Comparison of ENCODE assay signal across 11 mouse cellular contexts in the genomic region with DNA sequence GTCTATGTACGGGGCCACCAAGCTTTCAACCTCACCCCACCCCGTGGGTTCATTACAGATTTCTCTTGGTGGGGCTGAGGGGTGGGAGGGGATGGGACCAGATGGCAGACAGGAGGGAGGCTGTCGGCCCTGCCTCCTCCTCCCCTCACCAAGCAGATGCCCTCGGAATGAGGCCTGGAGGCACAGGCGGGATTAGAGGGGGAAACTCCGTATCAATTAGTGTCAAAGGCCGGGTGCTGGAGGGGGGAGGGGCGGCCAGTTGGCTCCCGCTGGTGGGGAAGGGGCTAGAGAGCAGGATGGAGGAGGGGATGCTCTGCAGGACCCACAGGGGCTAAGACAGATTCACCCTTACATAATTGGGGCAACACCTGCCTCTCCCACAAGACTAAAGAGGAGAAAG. TPM values are rescaled to one million over a fixed set of nuclear protein-coding genes. Genes with fewer than 3 reads are reported as not detected.
DNase-seq lines count a peak whose midpoint lies in the region; ATAC-seq lines count a peak whose summit lies in the region.
"Had no signal": no experiment of that assay in that cellular context is flagged by ENCODE, and none has a peak within 500 bp of the region (broad histone marks: within the 10 kb centered on the region; RNA-seq: fewer than 3 reads in every experiment).

No protein-coding gene starts in this region.

- peak; percentile 10 for DNase-seq in adrenal gland, postnatal 14 days
- DNase-seq in adrenal gland, postnatal 4 days (ENCODE audit: low spot score in 2 of 2), result no peak
- DNase-seq in limb, embryonic 10.5 days (ENCODE audit: low spot score), result peak; percentile 56
- DNase-seq in retina, adult 2 months (ENCODE audit: low read depth, low spot score), result peak; percentile 61
- DNase-seq in kidney, postnatal 14 days, result no peak
- DNase-seq in right cerebral cortex, postnatal 14 days, result no peak
- DNase-seq: kidney, postnatal 25 days had no signal

- H3K4me1 ChIP-seq in forebrain, embryonic 12.5 days, result peaks cover 72% of the 10 kb centered on the region
- peaks cover 34% of the 10 kb centered on the region for H3K4me1 ChIP-seq in limb, embryonic 10.5 days
- H3K4me1 ChIP-seq: limb, embryonic 15.5 days had no signal

- peak overlapping the region; percentile 80 for H3K27ac ChIP-seq in forebrain, embryonic 12.5 days
- H3K27ac ChIP-seq in limb, embryonic 10.5 days, result peak overlapping the region; percentile 34; the same call in 1 of the 2 replicates
- H3K27ac ChIP-seq: limb, embryonic 15.5 days had no signal

- peak overlapping the region; percentile 25; the same call in 1 of the 2 replicates for H3K9ac ChIP-seq in forebrain, embryonic 12.5 days
- H3K9ac ChIP-seq: limb, embryonic 15.5 days had no signal

- H3K27me3 ChIP-seq in forebrain, embryonic 12.5 days, result no peaks in the 10 kb centered on the region
- no peaks in the 10 kb centered on the region for H3K27me3 ChIP-seq in limb, embryonic 10.5 days (ENCODE audit: low read depth, poor library complexity, severe bottlenecking)

- H3K9me3 ChIP-seq in forebrain, embryonic 12.5 days, result no peaks in the 10 kb centered on the region
- H3K9me3 ChIP-seq in limb, embryonic 10.5 days (replicated peaks), result no peaks in the 10 kb centered on the region
- H3K9me3 ChIP-seq: limb, embryonic 15.5 days had no signal

- 1% methylated on average over 8 of the region's 9 CpGs for WGBS in forebrain, embryonic 12.5 days
- 4% methylated on average over 9 of the region's 9 CpGs for WGBS in limb, embryonic 10.5 days

- peak; percentile 79 for ATAC-seq in forebrain, embryonic 12.5 days (ENCODE audit: low FRiP score)
- no peak for ATAC-seq in erythroid progenitor cell, adult 5-6 weeks (replicated peaks; ENCODE audit: low FRiP score, poor library complexity, severe bottlenecking)

- no peak overlapping the region for H3K4me3 ChIP-seq in forebrain, embryonic 12.5 days (replicated peaks)
- no peak overlapping the region for H3K4me3 ChIP-seq in limb, embryonic 10.5 days
- H3K4me3 ChIP-seq: limb, embryonic 15.5 days had no signal

- no peaks in the 10 kb centered on the region for H3K36me3 ChIP-seq in forebrain, embryonic 12.5 days (replicated peaks)
- no peaks in the 10 kb centered on the region for H3K36me3 ChIP-seq in limb, embryonic 10.5 days
- H3K36me3 ChIP-seq: limb, embryonic 15.5 days had no signal

- H3K4me2 ChIP-seq in forebrain, embryonic 12.5 days, result peak overlapping the region; percentile 32
- H3K4me2 ChIP-seq: heart, embryonic 11.5 days; limb, embryonic 15.5 days had no signal

RNA-seq across cellular contexts. Expression of gene Srrm4, which starts 22.0 kb away (rescaled TPM):
- total RNA-seq in adrenal gland, postnatal 14 days (2021), result 1.9 and 2.0 TPM in 2 replicates
- total RNA-seq in adrenal gland, postnatal 4 days (2021), result 1 to 10 TPM; 4.9 to 5.2 TPM
- polyA plus RNA-seq in forebrain, embryonic 12.5 days (2016; fragmentation: Nextera tagmentation; extraction: Ambion mirVana), result 21.6 and 22.4 TPM in 2 replicates
- polyA plus RNA-seq in limb, embryonic 10.5 days (2016; fragmentation: Nextera tagmentation; extraction: Ambion mirVana), result 0.04 TPM in 1 of 2 replicates, not detected in the other
- total RNA-seq in erythroid progenitor cell, adult 5-6 weeks (2015; ENCODE audit: low replicate concordance), result not detected in 2 replicates
- total RNA-seq in erythroid progenitor cell, adult 5-6 weeks (2017; ENCODE audit: low replicate concordance), result not detected in 2 replicates

Comparison
In these comparisons a context has a peak if more than half of its experiments do, and no peak if none do; other contexts are left out.
1. DNase-seq: peak in adrenal gland, postnatal 14 days (single experiment), limb, embryonic 10.5 days (single experiment) and retina, adult 2 months (single experiment); none in adrenal gland, postnatal 4 days (0 of 2), kidney, postnatal 14 days (single experiment) and right cerebral cortex, postnatal 14 days (single experiment).